Mouse (Mus musculus) ovary, postnatal 10 days (tissue): ENCODE data around the gene Kif18b.
A peak's percentile ranks its signal among the peaks of the same experiment; 100 is the strongest.

Source experiments
- DNase-seq: peaks from one replicate; pipeline ENCODE4 v3.0.0; 2022; ENCODE audit warnings: low spot score

Gene Kif18b

GRCm38 (mm10) chr11:102924557-102925350, at the start of gene Kif18b:
TSS of gene Kif18b (minus strand) at chr11:102925124.
- DNase-seq, result peak; percentile 87

- DNase-seq, result no peak
Observed at GRCm38 (mm10) chr11:102972326-102972725, 47.4 kb upstream of the Kif18b start.

DNA sequence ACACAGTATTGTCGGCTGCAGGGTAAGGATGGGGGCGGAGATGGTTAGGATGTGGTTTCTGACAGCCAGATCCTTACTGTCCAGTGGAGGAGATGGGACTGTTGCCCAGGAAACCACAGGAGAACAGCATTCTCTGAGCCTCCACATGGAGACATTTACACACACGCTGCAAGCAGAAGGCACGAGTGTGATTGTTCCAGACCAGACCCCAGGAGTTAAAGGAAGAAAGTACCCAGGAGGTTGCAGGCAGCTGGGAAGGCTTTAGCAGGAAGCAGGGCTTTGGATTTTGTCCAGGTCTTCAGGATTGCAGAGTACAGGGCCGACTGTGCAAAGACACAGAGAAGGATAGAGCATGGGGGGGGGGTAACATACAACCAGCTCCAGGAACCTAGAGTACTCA, 46.7 kb upstream of the Kif18b start:
- DNase-seq, result no peak

DNA sequence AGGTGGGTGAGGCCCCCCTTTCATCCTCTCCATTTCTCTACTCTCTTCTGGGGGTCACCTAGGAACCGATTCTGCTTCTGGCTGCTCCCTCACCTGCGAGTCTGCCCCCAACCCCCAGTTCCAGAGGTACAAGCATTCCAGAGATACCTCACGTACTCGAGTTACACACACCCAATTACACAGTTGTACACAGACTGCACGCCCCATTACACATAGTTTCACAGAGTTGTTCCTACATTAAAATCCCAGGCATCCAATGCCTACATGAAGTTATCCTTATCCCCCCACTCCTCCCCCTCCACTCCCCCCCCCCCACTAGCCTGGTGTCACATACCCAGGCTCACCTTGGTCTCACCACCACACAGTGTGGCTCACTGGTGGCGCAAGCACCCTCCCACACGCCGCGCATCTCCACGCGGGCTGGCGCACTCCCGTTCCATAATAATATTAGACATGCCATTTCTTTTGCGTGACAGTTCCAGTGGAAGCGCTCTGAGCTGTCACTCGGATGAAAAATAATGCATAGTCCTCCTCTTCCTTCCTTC, 39.7 kb upstream of the Kif18b start:
- DNase-seq, result no peak

DNA sequence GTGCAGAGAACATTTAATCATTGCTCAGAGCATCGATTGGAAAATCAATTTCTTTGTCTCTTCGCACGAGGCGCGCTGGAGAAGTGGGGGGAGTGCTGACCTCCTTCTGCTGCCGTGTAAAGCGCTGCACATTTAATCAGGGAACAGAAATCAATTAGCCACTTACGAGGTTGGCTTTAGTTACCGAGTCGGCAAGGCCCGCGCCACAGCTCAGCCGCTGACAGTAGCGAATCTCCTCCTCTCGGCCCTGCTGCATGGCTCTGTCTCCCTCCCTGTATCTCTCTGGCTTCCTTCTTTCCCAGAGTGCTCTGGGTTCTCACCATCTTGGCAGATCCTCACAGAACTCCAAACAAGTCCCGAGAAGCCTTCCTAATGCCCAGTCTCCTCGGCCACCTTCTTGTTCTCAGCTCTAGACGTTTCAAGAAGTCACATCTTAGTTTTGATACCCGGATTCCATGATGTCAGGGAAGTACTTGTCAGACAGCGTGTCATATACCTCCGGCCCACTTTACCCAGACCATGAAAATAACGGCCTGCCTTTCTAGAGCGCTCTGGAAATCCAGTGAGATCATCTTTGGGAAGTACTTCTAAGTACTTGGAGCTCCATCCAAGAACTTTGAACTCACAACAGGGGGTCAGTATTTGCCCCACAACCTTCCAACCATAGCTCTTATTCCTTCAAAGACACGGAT, 39.1 kb upstream of the Kif18b start:
- no peak for DNase-seq

DNA sequence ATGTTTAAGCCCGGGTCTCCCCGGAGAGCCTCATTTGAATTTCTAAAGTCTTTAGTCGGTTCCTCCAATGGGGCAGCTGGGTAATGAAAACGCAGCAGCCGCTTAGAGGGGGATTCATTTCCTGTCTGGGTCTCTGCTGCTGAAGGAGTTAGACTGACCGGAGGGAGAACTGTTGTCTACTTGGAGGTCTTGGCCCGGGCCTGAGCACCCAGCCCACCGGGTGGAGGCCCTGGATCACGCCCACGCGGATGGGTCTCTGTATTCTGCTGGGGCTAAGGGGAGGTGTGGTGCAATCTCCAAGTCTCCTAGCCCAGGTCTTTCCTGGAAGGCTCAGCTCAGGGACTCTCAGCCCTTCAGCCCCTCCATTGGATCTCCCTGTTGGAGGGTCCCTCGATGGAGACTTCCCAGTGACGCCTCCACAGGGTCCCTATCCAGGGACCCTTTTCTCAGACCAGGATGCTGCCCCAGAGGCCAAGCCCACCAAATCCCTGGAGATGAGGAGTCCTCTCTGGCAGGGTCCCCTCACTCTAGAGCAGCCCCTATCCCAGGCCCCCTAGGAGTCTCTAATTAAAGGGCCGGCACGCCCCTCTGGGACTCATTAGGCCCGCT, 38.4 kb upstream of the Kif18b start:
- DNase-seq, result no peak

- no peak for DNase-seq
Observed at GRCm38 (mm10) chr11:102962861-102963245, 37.9 kb upstream of the Kif18b start.

GRCm38 (mm10) chr11:102961082-102961481, 36.2 kb upstream of the Kif18b start:
- DNase-seq, result no peak

GRCm38 (mm10) chr11:102958870-102959269, 33.9 kb upstream of the Kif18b start:
- no peak for DNase-seq

- no peak for DNase-seq
Observed at GRCm38 (mm10) chr11:102958431-102958830, 33.5 kb upstream of the Kif18b start.

- no peak for DNase-seq
Observed at GRCm38 (mm10) chr11:102957692-102958091, 32.8 kb upstream of the Kif18b start.

GRCm38 (mm10) chr11:102956962-102957614, 32.2 kb upstream of the Kif18b start:
- no peak for DNase-seq

DNA sequence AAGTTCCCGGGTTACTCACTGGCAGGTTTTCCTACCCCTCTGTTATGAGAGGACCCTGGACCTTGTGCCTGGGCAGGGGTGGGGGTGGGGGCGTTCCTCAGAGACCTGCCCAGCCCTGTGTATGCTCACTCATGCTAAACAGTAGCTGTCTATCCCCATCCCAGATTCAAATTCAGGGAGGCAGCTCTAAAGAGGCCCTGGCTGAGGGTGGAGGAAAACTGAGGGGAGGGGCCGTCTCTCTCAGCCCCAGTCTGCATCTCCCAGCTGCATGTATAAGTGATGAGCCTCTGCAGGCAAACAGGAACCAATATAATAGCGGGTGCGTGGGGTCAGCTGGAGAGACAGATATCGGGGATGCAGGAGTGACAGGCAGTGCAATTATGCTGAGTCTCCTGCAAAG, 28.0 kb upstream of the Kif18b start:
- no peak for DNase-seq

- DNase-seq, result no peak
Observed at GRCm38 (mm10) chr11:102948043-102948961, 23.4 kb upstream of the Kif18b start.

- no peak for DNase-seq
Observed at GRCm38 (mm10) chr11:102946992-102947343, 22.0 kb upstream of the Kif18b start.

GRCm38 (mm10) chr11:102946265-102946991, 21.5 kb upstream of the Kif18b start, which contains the start of gene C1ql1:
TSS of gene C1ql1 (minus strand) at chr11:102946688.
- peak; percentile 49 for DNase-seq

- DNase-seq, result no peak
Observed at GRCm38 (mm10) chr11:102945306-102946264, 20.7 kb upstream of the Kif18b start.

DNA sequence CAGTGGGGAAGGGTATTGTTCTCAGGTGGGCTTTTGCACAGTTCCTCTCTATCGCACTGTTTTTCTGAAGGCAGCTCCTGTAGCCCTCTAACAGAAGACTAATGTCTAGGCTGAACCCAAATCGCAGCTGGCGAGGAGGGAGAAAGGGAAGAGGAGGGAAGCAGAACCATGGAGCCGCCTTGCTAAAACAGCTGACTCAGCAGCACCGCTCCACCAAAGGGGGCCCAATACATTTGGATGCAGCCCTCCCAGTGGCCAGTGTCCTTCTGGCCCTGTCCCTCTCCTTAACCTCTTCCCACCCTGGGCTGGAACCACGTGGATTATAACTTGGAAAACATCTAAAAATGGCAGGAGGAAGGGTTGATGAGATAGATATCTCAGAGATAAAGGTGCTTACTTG, 16.3 kb upstream of the Kif18b start:
- DNase-seq, result no peak

GRCm38 (mm10) chr11:102939024-102939675, 14.2 kb upstream of the Kif18b start:
- DNase-seq, result no peak
